Mouse (Mus musculus): ENCODE measurements around the gene Fgf10. TPM values are rescaled to one million over a fixed set of nuclear protein-coding genes. Genes with fewer than 3 reads are reported as not detected.

Gene Fgf10
- polyA plus RNA-seq, 1 experiment from 2014 or later = 5.1 TPM

DNA sequence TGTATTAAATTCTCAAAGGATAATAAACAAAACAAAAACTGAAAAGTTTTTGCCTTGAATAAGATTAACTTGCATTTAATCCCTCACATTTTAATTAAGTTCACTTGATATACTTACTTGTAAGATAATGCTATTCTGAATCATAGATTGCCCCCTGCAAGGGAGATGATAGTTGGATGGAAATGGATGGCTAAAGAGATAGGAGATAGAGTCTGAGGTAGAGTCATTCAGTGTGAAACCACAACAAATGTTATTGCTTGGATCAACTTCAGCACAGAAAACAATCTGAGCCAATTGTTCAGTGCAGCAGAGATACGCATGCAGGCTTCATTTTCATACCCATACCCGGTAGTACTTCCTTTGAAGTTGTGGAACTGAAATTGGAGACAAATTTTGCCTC, 23.5 kb downstream of the Fgf10 start:
- 92% methylated on average over 2 of the region's 2 CpGs for WGBS
- H3K4me1 ChIP-seq = no peaks in the 10 kb centered on the region
- no peak for ATAC-seq (replicated peaks; ENCODE audit: low FRiP score)

DNA sequence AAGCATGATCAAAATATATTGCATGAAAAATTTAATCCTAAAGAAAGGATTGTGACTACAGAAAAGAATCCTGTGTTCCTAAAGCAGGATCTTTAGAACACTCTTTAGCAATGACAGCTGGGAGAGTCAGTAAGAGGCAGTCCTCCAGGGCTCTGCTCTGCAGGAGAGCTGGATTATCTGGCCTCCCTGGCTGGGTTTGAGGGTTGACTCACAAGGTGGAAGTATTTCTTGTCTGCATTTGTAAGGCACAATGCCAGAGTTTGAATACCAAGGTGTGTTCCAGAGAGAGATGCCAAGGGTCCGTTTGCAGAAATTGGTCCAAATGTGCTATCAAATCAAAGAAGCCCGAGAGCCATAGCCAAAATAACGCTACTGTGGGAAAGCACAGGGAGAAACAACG, 25.5 kb downstream of the Fgf10 start:
- Histone ChIP-seq H3K36me3 (no peaks in the 10 kb centered on the region), H3K9me3 (replicated peaks) (no peaks in the 10 kb centered on the region), H3K4me3 (replicated peaks) (no peak overlapping the region), H3K4me1 (no peaks in the 10 kb centered on the region), H3K27ac (no peak overlapping the region), H3K9ac (no peak overlapping the region), H3K4me2 (no peak overlapping the region), H3K27me3 (no peaks in the 10 kb centered on the region)
- WGBS = 18% methylated on average over 4 of the region's 4 CpGs
- no peak for ATAC-seq (replicated peaks; ENCODE audit: low FRiP score)

More for the DNA sequence above, 23.5 kb downstream of the Fgf10 start:
- Histone ChIP-seq H3K9ac (no peak overlapping the region), H3K36me3 (no peaks in the 10 kb centered on the region), H3K9me3 (replicated peaks) (no peaks in the 10 kb centered on the region), H3K27ac (no peak overlapping the region), H3K4me2 (no peak overlapping the region), H3K27me3 (no peaks in the 10 kb centered on the region), H3K4me3 (replicated peaks) (no peak overlapping the region)

DNA sequence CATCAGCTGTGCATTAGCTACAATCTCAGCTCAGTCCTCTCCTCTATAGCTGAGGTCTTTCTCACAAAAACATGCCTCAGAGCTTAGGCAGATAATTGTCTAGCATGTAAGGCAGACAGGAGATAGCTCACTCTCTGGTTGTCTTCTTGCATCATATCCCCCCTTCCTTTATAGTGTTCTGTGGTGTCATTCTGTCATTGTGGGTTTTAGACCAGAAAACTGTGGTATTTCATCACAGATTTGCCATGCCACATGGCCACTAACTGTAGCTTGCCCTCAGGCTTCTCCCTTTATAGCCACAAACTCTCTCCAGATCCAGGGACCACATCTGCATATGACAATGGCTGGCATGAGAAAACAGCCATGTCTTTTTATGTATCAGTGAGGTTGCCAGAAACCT, 34.1 kb downstream of the Fgf10 start:
- H3K27ac ChIP-seq = no peak overlapping the region
- H3K9me3 ChIP-seq (replicated peaks) = no peaks in the 10 kb centered on the region
- no peaks in the 10 kb centered on the region for H3K27me3 ChIP-seq
- no peak overlapping the region for H3K4me3 ChIP-seq (replicated peaks)
- H3K36me3 ChIP-seq = no peaks in the 10 kb centered on the region
- no peak overlapping the region for H3K4me2 ChIP-seq
- no peak for ATAC-seq (replicated peaks; ENCODE audit: low FRiP score)
- H3K4me1 ChIP-seq = no peaks in the 10 kb centered on the region
- H3K9ac ChIP-seq = no peak overlapping the region

DNA sequence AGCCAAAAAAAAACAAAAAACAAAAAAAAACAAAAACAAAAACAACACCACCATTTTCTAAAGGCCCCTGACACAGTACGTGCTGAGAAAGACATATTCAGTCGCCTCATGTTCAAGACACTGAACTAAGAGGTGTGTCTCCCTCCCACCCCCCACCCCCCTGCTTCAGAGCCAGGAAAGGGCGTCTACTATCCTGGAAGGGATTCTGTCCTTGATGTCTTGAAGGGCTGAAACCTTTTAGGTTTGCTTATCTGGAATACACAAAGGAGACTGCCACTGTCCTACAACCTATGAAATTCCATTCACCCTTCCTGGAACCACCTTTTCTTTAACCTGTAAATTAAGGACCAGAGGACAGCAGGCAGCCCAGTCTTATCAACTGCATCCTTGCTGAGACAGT, 36.1 kb downstream of the Fgf10 start:
- Histone ChIP-seq H3K4me1 (no peaks in the 10 kb centered on the region), H3K27ac (no peak overlapping the region), H3K4me3 (replicated peaks) (no peak overlapping the region), H3K36me3 (no peaks in the 10 kb centered on the region), H3K9ac (no peak overlapping the region), H3K9me3 (replicated peaks) (no peaks in the 10 kb centered on the region), H3K4me2 (no peak overlapping the region), H3K27me3 (no peaks in the 10 kb centered on the region)
- no peak for ATAC-seq (replicated peaks; ENCODE audit: low FRiP score)
- 84% methylated on average over 3 of the region's 3 CpGs for WGBS

DNA sequence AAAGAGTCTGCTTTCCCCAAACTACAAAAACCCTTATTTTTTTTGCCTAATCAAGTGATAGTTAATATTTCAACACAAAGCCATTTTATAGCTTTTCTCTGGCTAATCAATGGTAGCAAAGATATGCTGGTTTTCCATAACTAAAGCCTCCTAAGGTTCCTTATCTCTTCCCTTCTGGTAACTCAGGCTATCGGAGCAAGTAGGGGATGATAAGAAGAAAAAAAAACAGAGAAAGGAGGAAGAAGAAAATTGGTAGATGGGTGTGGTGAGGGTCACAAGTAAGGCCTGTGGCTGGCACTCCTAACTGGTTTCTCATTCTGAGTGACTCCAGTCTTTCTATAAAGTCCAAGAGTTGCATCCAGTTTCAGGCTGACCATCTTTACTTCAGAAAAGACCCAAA, 40.3 kb downstream of the Fgf10 start:
- Histone ChIP-seq H3K27me3 (no peaks in the 10 kb centered on the region), H3K9ac (no peak overlapping the region), H3K36me3 (no peaks in the 10 kb centered on the region), H3K9me3 (replicated peaks) (no peaks in the 10 kb centered on the region), H3K4me3 (replicated peaks) (no peak overlapping the region), H3K27ac (no peak overlapping the region), H3K4me1 (peaks cover 16% of the 10 kb centered on the region), H3K4me2 (no peak overlapping the region)
- WGBS = 95% methylated on average over 1 of the region's 1 CpGs
- no peak for ATAC-seq (replicated peaks; ENCODE audit: low FRiP score)

DNA sequence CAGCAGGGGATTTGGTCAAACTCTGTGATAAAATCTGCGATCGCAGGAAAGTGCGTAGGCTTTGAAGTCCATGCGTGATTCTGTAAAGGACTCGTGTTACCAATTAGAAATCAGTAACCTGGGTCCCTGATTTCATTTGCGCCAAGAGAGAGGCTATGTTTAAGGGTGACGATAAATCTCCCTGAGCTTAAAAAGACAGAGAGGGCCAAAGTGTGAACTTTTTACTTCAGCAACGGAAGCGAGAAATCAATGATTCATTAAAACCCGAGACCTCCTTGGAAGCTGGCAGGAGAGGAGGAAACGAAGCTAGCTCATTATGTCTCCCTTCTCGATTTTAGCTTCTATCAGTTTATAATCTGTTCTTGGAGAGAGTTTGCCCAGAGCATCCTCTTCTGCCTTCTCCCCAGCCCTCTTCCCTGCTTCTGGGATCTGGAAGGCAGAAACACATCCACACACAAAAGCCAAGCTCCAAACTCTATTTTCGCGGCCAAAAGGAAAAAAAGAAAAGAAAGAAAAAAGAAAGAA, 44.1 kb downstream of the Fgf10 start:
- Histone ChIP-seq H3K4me2 (peak overlapping the region; percentile 92), H3K36me3 (no peaks in the 10 kb centered on the region), H3K4me3 (replicated peaks) (peak overlapping the region; percentile 56), H3K9me3 (replicated peaks) (no peaks in the 10 kb centered on the region), H3K27ac (peak overlapping the region; percentile 74), H3K4me1 (peaks cover 33% of the 10 kb centered on the region), H3K27me3 (peaks cover 11% of the 10 kb centered on the region), H3K9ac (peak overlapping the region; percentile 45; the same call in 1 of the 2 replicates)
- WGBS = under 1% methylated on average over 14 of the region's 14 CpGs
- ATAC-seq (replicated peaks; ENCODE audit: low FRiP score) = peak; percentile 9; the same call in 1 of the 2 replicates

DNA sequence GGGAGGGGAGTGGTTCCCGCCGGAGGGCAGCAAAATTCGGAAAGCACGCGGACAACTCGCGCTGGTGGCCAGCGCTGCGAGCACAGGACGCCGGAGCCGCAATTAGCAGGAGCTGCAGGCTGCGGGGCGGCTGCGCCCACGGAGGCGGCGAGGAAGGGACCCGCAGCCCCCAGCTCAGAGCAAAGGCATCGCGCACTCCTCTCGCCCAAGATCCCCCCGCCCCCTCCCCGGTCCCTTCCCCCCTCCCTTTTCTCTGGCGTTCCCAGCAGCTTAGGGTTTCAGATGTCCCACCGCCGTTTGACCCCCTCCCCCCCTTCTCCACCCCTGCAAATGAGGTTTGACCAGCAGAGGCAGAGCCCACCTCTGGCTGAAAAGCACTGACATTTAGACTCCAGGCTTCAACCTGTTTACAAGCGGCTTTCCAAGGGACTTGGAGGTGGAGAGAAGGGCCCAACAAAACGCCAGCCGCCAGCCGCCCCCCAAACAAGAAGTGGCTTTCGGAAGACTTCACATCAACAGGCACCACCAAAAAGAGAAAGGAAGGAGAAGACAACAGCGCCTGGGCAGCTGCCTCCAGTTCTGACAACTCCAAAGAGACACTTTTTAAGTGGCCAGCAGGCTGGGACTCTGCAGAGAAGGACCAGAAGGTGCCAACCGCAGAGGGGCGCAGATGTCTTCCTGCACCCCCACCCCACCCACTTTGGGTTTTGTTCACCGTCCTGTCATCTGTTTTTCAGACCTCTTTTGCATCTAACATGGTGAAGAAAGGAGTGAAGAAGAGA, 44.9 kb downstream of the Fgf10 start:
- no peaks in the 10 kb centered on the region for H3K9me3 ChIP-seq (replicated peaks)
- H3K36me3 ChIP-seq = no peaks in the 10 kb centered on the region
- H3K27me3 ChIP-seq = peaks cover 11% of the 10 kb centered on the region
- H3K27ac ChIP-seq = peak overlapping the region; percentile 84
- WGBS = under 1% methylated on average over 34 of the region's 36 CpGs
- H3K9ac ChIP-seq = peak overlapping the region; percentile 45
- H3K4me1 ChIP-seq = peaks cover 33% of the 10 kb centered on the region
- peak overlapping the region; percentile 56 for H3K4me3 ChIP-seq (replicated peaks)
- peak; percentile 89 for ATAC-seq (replicated peaks; ENCODE audit: low FRiP score)
- peak overlapping the region; percentile 92 for H3K4me2 ChIP-seq

DNA sequence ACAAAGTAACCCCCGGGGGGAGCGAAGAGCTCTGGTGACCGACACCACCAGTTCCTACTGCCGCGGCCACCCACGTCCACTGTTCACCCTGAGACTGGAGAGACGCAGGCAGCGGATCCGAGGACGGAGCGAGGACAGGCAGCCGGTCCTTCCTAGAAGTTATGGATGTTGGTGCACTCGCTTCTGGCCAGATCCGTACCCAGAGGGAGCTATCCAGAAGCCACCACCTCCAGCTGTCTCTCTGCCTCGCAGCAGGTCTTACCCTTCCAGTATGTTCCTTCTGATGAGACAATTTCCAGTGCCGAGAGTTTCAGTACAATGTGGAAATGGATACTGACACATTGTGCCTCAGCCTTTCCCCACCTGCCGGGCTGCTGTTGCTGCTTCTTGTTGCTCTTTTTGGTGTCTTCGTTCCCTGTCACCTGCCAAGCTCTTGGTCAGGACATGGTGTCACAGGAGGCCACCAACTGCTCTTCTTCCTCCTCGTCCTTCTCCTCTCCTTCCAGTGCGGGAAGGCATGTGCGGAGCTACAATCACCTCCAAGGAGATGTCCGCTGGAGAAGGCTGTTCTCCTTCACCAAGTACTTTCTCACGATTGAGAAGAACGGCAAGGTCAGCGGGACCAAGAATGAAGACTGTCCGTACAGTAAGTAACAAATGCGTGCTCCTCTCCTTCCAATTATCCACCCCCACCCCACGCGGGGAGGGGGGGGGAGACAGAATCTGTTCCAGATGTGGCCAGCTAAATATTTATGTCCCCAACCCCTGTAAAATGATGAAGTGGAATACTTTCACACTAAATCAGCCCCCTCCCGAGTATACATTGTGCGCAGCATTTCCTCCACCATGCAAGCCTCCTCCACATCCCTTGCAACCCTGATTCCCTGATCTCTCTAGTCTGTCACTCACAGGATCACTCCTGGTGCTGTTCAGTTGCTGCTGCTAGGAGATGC, 45.8 kb downstream of the Fgf10 start:
- peak overlapping the region; percentile 92 for H3K4me2 ChIP-seq
- H3K27ac ChIP-seq = peak overlapping the region; percentile 84
- peak overlapping the region; percentile 56 for H3K4me3 ChIP-seq (replicated peaks)
- H3K9me3 ChIP-seq (replicated peaks) = no peaks in the 10 kb centered on the region
- H3K4me1 ChIP-seq = peaks cover 35% of the 10 kb centered on the region
- ATAC-seq (replicated peaks; ENCODE audit: low FRiP score) = peak; percentile 54
- peaks cover 11% of the 10 kb centered on the region for H3K27me3 ChIP-seq
- H3K36me3 ChIP-seq = no peaks in the 10 kb centered on the region
- WGBS = under 1% methylated on average over 31 of the region's 31 CpGs
- peak overlapping the region; percentile 45 for H3K9ac ChIP-seq

DNA sequence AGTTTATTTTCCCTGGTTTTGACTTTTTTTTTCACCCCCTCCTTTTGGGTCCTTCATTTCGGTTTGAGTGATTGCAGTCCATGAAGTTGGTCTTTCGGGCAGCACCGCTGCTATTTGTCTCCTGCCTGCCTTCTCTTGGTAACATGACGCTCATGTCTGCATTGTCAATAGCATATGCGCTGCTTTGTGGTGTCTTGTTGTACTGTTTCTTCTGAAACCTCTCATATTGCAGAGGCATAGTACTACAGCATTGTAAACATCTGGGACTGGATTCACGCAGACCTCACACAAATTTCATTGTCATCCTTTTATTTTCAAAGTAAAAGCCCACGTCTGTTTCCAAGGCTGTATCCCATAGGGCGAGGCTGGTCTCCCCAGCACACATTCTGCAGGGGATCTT, 46.7 kb downstream of the Fgf10 start:
- no peak for ATAC-seq (replicated peaks; ENCODE audit: low FRiP score)
- WGBS = 6% methylated on average over 8 of the region's 8 CpGs
- peak overlapping the region; percentile 56 for H3K4me3 ChIP-seq (replicated peaks)
- no peaks in the 10 kb centered on the region for H3K9me3 ChIP-seq (replicated peaks)
- H3K4me1 ChIP-seq = peaks cover 36% of the 10 kb centered on the region
- H3K4me2 ChIP-seq = peak overlapping the region; percentile 92
- peaks cover 11% of the 10 kb centered on the region for H3K27me3 ChIP-seq
- H3K9ac ChIP-seq = peak overlapping the region; percentile 45; the same call in 1 of the 2 replicates
- H3K27ac ChIP-seq = 0 out of 2 replicates have a peak overlapping the region, but pooled peaks have one; percentile 84
- no peaks in the 10 kb centered on the region for H3K36me3 ChIP-seq

DNA sequence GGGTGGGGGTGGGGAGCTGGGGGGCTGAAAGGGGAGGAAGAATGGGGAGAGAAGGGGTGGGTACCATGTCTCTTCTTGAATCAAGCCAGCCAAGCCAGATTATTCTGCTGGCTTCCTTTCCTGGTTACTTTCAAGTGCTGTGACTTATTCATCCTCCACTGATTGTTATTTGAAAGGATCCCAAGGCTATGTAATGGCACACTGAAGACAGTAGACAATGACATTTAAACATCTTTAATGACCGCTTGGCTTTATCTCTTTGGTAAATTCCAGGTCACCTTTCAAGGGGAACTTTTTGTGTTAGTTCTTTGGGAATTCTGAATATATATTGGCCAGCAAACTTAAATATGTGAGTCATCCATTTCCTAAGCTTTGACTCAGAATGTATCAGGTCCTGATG, 47.1 kb downstream of the Fgf10 start:
- ATAC-seq (replicated peaks; ENCODE audit: low FRiP score) = no peak
- no peaks in the 10 kb centered on the region for H3K36me3 ChIP-seq

DNA sequence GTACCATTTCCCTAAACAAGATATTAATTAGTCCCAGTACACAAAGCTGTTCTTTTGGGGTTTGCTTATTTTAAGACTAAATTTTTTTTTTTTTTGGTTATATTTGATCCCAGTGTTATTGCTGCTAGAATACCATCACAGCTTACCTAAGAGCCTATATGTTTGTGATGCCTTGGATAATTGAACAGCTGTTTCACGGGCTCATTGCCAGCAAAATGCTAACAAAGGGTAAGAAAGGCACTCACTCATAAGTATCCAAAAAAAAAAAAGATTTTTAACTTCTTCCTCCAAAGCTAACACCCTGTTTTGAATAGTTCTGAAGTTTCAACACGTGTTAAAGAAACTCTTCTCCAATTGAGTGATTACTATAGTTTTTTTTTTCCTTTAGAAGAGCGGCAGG, 48.8 kb downstream of the Fgf10 start:
- H3K9ac ChIP-seq = no peak overlapping the region
- H3K27me3 ChIP-seq = peaks cover 11% of the 10 kb centered on the region
- H3K4me3 ChIP-seq (replicated peaks) = no peak overlapping the region
- H3K27ac ChIP-seq = no peak overlapping the region
- no peak for ATAC-seq (replicated peaks; ENCODE audit: low FRiP score)
- 28% methylated on average over 3 of the region's 3 CpGs for WGBS
- no peak overlapping the region for H3K4me2 ChIP-seq
- H3K9me3 ChIP-seq (replicated peaks) = no peaks in the 10 kb centered on the region
- H3K36me3 ChIP-seq = no peaks in the 10 kb centered on the region
- H3K4me1 ChIP-seq = peaks cover 30% of the 10 kb centered on the region

More for the DNA sequence above, 47.1 kb downstream of the Fgf10 start:
- Histone ChIP-seq H3K27me3 (peaks cover 11% of the 10 kb centered on the region), H3K9me3 (replicated peaks) (no peaks in the 10 kb centered on the region), H3K27ac (no peak overlapping the region), H3K4me2 (peak overlapping the region; percentile 92), H3K4me3 (replicated peaks) (peak overlapping the region; percentile 56), H3K9ac (no peak overlapping the region), H3K4me1 (peaks cover 36% of the 10 kb centered on the region)
- WGBS = 40% methylated on average over 1 of the region's 1 CpGs

DNA sequence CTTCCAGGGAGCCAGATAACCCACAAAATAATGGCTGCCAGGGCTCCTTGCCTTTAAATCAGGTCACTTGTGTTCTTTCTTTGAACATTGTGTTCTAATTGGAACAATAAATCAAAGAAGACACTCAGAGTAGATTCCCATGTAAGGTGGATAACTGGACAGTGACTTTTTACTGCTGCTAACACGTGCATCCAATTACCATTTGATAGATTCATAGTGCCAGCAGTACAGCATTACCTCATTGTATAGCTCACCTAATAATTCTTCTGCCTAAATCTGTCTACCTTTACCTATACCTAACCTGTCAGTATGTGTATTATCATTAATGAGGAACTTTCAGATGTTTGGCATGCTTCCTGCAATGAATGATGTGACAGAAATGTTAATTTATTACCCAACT, 52.1 kb downstream of the Fgf10 start:
- ATAC-seq (replicated peaks; ENCODE audit: low FRiP score) = peak; percentile 68
- no peaks in the 10 kb centered on the region for H3K27me3 ChIP-seq
- peaks cover 3% of the 10 kb centered on the region; the same call in 1 of the 2 replicates for H3K4me1 ChIP-seq
- H3K9me3 ChIP-seq (replicated peaks) = no peaks in the 10 kb centered on the region
- 11% methylated on average over 1 of the region's 1 CpGs for WGBS
- H3K36me3 ChIP-seq = no peaks in the 10 kb centered on the region
- no peak overlapping the region for H3K9ac ChIP-seq
- H3K4me3 ChIP-seq (replicated peaks) = no peak overlapping the region
- H3K4me2 ChIP-seq = no peak overlapping the region
- no peak overlapping the region for H3K27ac ChIP-seq
